Mouse (Mus musculus) heart, embryonic 14.5 days (tissue): ENCODE results near the gene E130208F15Rik. TPM values are rescaled to one million over a fixed set of nuclear protein-coding genes. Genes with fewer than 3 reads are reported as not detected.

Experiments
- ATAC-seq: fragments of 200-750 bp; cut with Nextera tagmentation; 2 replicates; pipeline ENCODE4 v1.8.0; 2017; ENCODE audit warnings: low read depth, moderate TSS enrichment; ENCODE audit not compliant: insufficient number of reproducible peaks, insufficient read depth, low FRiP score
- H3K27ac ChIP-seq, 2 experiments: fragments of 200-500 bp in 1 of 2; fragments of 300-500 bp in 1 of 2; sonication (generic) in 1 of 2; replicated peaks in 1 of 2; 2 replicates each; pipeline ENCODE4 v1.5.1; 2012 to 2014; ENCODE audit warnings: low read depth in 2 of 2, low read length in 2 of 2, control low read depth in 1 of 2, mild to moderate bottlenecking in 1 of 2, mixed read lengths in 1 of 2; ENCODE audit not compliant: control insufficient read depth in 1 of 2, insufficient read depth in 1 of 2
- H3K27me3 ChIP-seq: fragments of 300-500 bp; sonication (generic); 2 replicates; pipeline ENCODE4 v1.6.1; 2014; ENCODE audit warnings: mild to moderate bottlenecking, low read length, control low read depth; ENCODE audit not compliant: control insufficient read depth, insufficient read depth
- H3K36me3 ChIP-seq: fragments of 300-500 bp; sonication (generic); 2 replicates; pipeline ENCODE4 v1.6.1; 2014; ENCODE audit warnings: mild to moderate bottlenecking, control low read depth, low read length, mixed read lengths; ENCODE audit not compliant: control insufficient read depth, insufficient read depth
- H3K4me1 ChIP-seq, 2 experiments: fragments of 200-500 bp in 1 of 2; fragments of 300-500 bp in 1 of 2; sonication (generic) in 1 of 2; 2 replicates each; pipeline ENCODE4 v1.6.1; 2012 to 2014; ENCODE audit warnings: low read length in 2 of 2, control low read depth in 1 of 2, mixed read lengths in 1 of 2; ENCODE audit not compliant: control insufficient read depth in 2 of 2, insufficient read depth in 2 of 2
- H3K4me2 ChIP-seq: fragments of 300-500 bp; sonication (generic); 2 replicates; pipeline ENCODE4 v1.6.1; 2014; ENCODE audit warnings: mild to moderate bottlenecking, low read length
- H3K4me3 ChIP-seq, 2 experiments: fragments of 200-500 bp in 1 of 2; fragments of 300-500 bp in 1 of 2; sonication (generic) in 1 of 2; 2 replicates each; pipeline ENCODE4 v1.5.1; 2012 to 2014; ENCODE audit warnings: low read length in 2 of 2, mild to moderate bottlenecking in 2 of 2, control low read depth in 1 of 2, low read depth in 1 of 2, moderate library complexity in 1 of 2; ENCODE audit not compliant: control insufficient read depth in 1 of 2, insufficient read depth in 1 of 2
- H3K9ac ChIP-seq: fragments of 300-500 bp; sonication (generic); 2 replicates; pipeline ENCODE4 v1.6.1; 2014; ENCODE audit warnings: mild to moderate bottlenecking, low read length
- H3K9me3 ChIP-seq: fragments of 300-500 bp; sonication (generic); 2 replicates; pipeline ENCODE4 v1.6.1; 2016; ENCODE audit warnings: low read length, control low read depth; ENCODE audit not compliant: control insufficient read depth
- WGBS: fragments of 180-500 bp; shearing (Covaris S2); extraction: QIAGEN DNeasy Blood & Tissue Kit; methylation state at CpG from one replicate; pipeline ENCODE4 v1.1.7; 2014; 5-methylcytosine and 5-hydroxymethylcytosine counted together
- polyA plus RNA-seq: library from polyadenylated mRNA; unstranded; fragments of >200 nt; fragmentation: Nextera tagmentation; extraction: Ambion mirVana; gene quantifications from 2 replicates; pipeline ENCODE4 v1.2.1, GENCODE M21; 2014

Gene E130208F15Rik
- polyA plus RNA-seq, 1 experiment from 2014 or later: not detected

GRCm38 (mm10) chr7:30358378-30359186, 37.0 kb downstream of the E130208F15Rik start:
- Histone ChIP-seq H3K36me3 (no peaks in the 10 kb centered on the region), H3K4me3 (no peak overlapping the region), H3K9me3 (no peaks in the 10 kb centered on the region), H3K4me2 (no peak overlapping the region), H3K4me1 (peaks cover 3 to 11% of the 10 kb centered on the region in 2 experiments; a peak in 3 of 4 replicates), H3K27me3 (no peaks in the 10 kb centered on the region), H3K9ac (no peak overlapping the region), H3K27ac (no peak overlapping the region)
- ATAC-seq: no peak
- WGBS: 69% methylated on average over 7 of the region's 7 CpGs

- H3K4me3 ChIP-seq: no peak overlapping the region
- WGBS: 76% methylated on average over 31 of the region's 31 CpGs
- H3K36me3 ChIP-seq: no peaks in the 10 kb centered on the region
- no peak overlapping the region for H3K9ac ChIP-seq
- peaks cover 7% of the 10 kb centered on the region for H3K27me3 ChIP-seq
- peaks cover 2 to 11% of the 10 kb centered on the region in 2 experiments; a peak in 2 of 4 replicates for H3K4me1 ChIP-seq
- no peaks in the 10 kb centered on the region for H3K9me3 ChIP-seq
- ATAC-seq: no peak
- no peak overlapping the region for H3K4me2 ChIP-seq
- no peak overlapping the region for H3K27ac ChIP-seq
Measured at GRCm38 (mm10) chr7:30359276-30359865, 37.8 kb downstream of the E130208F15Rik start.

GRCm38 (mm10) chr7:30360028-30360427, 38.5 kb downstream of the E130208F15Rik start:
- H3K9me3 ChIP-seq: no peaks in the 10 kb centered on the region
- H3K4me1 ChIP-seq: peaks cover 2 to 11% of the 10 kb centered on the region in 2 experiments; a peak in 2 of 4 replicates
- no peaks in the 10 kb centered on the region for H3K36me3 ChIP-seq
- no peak overlapping the region for H3K4me3 ChIP-seq
- H3K9ac ChIP-seq: no peak overlapping the region
- H3K27ac ChIP-seq: no peak overlapping the region
- 80% methylated on average over 17 of the region's 17 CpGs for WGBS
- no peak overlapping the region for H3K4me2 ChIP-seq
- peaks cover 12% of the 10 kb centered on the region for H3K27me3 ChIP-seq
- ATAC-seq: no peak

GRCm38 (mm10) chr7:30362652-30363343, 41.3 kb downstream of the E130208F15Rik start, which contains the start of gene Lrfn3:
Gene Lrfn3, minus strand, starts transcription at chr7:30362772.
- Histone ChIP-seq H3K27ac (no peak within 1 kb of the TSS), H3K27me3 (peaks cover 16% of the 10 kb centered on the region), H3K4me1 (peaks cover 2 to 11% of the 10 kb centered on the region in 2 experiments; a peak in 2 of 4 replicates), H3K9me3 (no peaks in the 10 kb centered on the region), H3K4me3 (peak within 1 kb of the TSS; percentile 49 to 66), H3K36me3 (no peaks in the 10 kb centered on the region), H3K4me2 (peak within 1 kb of the TSS; percentile 85), H3K9ac (peak within 1 kb of the TSS; percentile 82)
- peak; percentile 40; the same call in 1 of the 2 replicates for ATAC-seq
- WGBS: 2% methylated on average over 40 of the region's 55 CpGs

- Histone ChIP-seq H3K27me3 (peaks cover 16% of the 10 kb centered on the region), H3K4me1 (peaks cover 2 to 11% of the 10 kb centered on the region in 2 experiments; a peak in 2 of 4 replicates), H3K4me2 (peak overlapping the region; percentile 85), H3K27ac (no peak overlapping the region), H3K9me3 (no peaks in the 10 kb centered on the region), H3K4me3 (peak overlapping the region; percentile 49 to 66; a peak in 3 of 4 replicates), H3K36me3 (no peaks in the 10 kb centered on the region), H3K9ac (peak overlapping the region; percentile 82)
- ATAC-seq: no peak
- WGBS: 57% methylated on average over 6 of the region's 6 CpGs
Measured at GRCm38 (mm10) chr7:30363344-30363738, 41.8 kb downstream of the E130208F15Rik start.

- ATAC-seq: no peak
- Histone ChIP-seq H3K9ac (no peak overlapping the region), H3K27me3 (peaks cover 18% of the 10 kb centered on the region), H3K27ac (no peak overlapping the region), H3K36me3 (no peaks in the 10 kb centered on the region), H3K4me3 (no peak overlapping the region), H3K9me3 (no peaks in the 10 kb centered on the region), H3K4me2 (no peak overlapping the region), H3K4me1 (0 out of 4 replicates have a peak, but pooled peaks cover under 1 to 3% of the 10 kb centered on the region in 2 experiments)
- 57% methylated on average over 2 of the region's 2 CpGs for WGBS
Measured at GRCm38 (mm10) chr7:30367466-30367865, 45.9 kb downstream of the E130208F15Rik start.
